Mouse (Mus musculus): ENCODE measurements at regions not wholly inside any gene's neighbourhood (a gene's known extent, or its start where the extent isn't known, plus 50 kb on each side); places are given as distances from the start of the nearest gene placed in this dataset.
"Not testable (repeated sequence)": the region's sequence is repeated elsewhere in the genome, so short reads cannot be mapped to it uniquely, and the experiment has no call there.

- H3K4me3 ChIP-seq (ENCODE audit: insufficient read depth, low read length); H3K27ac ChIP-seq (ENCODE audit: insufficient read depth, low read length); H3K4me1 ChIP-seq (ENCODE audit: control insufficient read depth, insufficient read depth, low read length): not testable (repeated sequence)
Measured at GRCm38 (mm10) chr14:53416955-53417354, 836.9 kb downstream of the Dad1 start.

GRCm38 (mm10) chr14:53407500-53408227 is 846.2 kb downstream of the Dad1 start:
- H3K4me3 ChIP-seq (ENCODE audit: insufficient read depth, low read length); H3K4me1 ChIP-seq (ENCODE audit: control insufficient read depth, insufficient read depth, low read length); H3K27ac ChIP-seq (ENCODE audit: insufficient read depth, low read length): not testable (repeated sequence)

DNA sequence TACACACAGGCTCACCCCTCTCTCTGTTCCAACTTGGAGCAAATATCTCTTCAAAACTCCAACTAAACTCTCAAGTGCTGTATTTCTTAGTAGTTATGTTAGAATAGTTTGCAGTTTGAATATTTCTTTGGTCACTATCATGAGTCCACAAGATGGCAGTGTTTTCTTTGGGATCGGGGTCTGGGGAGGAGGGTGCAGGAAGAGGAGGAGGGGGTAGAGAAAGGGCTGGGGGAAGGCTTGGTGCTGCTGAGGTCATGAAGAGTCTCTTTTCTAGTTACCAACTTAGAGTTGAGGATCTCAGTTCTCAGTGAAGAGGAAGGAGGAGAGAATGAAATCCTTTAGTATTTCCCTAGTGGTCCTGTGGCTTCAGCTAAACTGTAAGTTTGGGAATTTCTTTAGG is 863.6 kb downstream of the Dad1 start:
- H3K4me3 ChIP-seq (ENCODE audit: insufficient read depth, low read length); H3K27ac ChIP-seq (ENCODE audit: insufficient read depth, low read length); H3K4me1 ChIP-seq (ENCODE audit: control insufficient read depth, insufficient read depth, low read length): not testable (repeated sequence)

DNA sequence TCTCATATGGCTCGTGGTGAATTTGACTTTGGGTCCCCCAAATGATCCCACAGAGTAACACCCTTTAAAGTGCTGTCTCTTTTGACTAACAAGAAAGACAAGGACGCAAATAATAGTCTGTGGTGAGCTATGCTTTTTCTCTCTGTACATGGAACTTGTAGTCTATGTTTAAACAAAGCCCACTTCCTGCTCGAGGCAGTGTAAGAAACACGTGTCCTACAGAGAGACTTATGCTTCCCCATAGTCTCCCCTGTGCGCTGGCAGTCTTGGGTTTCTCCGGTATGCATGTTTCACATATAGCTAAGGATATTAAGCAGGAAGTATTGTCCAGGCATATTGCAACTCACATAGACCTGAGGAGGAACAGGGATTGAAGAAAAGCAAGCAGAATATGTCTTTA is 879.0 kb upstream of the Olfr1507 start:
- not testable (repeated sequence) for H3K27ac ChIP-seq (ENCODE audit: insufficient read depth, low read length); H3K4me1 ChIP-seq (ENCODE audit: control insufficient read depth, insufficient read depth, low read length); H3K4me3 ChIP-seq (ENCODE audit: insufficient read depth, low read length)

DNA sequence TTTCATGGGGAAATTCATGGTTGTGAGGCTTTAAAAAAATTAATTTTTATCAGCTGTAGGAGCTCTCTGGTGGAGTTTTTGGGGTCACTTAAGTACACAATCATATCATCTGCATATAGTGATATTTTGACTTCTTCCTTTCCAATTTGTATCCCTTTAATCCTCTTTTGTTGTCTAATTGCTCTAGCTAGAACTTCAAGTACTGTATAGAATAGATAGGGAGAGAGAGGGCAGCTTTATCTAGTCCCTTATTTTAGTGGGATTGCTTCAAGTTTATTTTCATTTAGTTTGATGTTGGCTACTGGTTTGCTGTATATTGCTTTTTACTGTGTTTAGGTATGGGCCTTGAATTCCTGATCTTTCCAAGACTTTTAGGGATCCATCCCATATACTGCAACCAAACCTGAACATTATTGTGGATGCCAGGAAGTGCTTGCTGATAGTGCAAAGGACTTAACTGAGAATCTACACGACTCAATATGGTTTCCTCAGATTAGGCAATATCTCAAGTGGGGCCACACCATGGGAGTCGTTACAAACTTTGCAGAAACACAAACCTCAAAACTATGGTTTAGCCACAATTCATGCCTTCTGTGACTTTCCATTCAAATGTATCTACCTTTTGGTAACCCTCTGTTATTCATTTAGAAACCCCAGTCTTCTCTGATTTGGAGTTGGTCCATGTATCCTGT is 878.4 kb upstream of the Olfr1507 start:
- not testable (repeated sequence) for H3K4me1 ChIP-seq (ENCODE audit: control insufficient read depth, insufficient read depth, low read length); H3K27ac ChIP-seq (ENCODE audit: insufficient read depth, low read length); H3K4me3 ChIP-seq (ENCODE audit: insufficient read depth, low read length)

GRCm38 (mm10) chr14:53369776-53370175 is 874.2 kb upstream of the Olfr1507 start:
- Histone ChIP-seq H3K4me1 (ENCODE audit: control insufficient read depth, insufficient read depth, low read length) (no peaks in the 10 kb centered on the region), H3K27ac (ENCODE audit: insufficient read depth, low read length) (no peak overlapping the region), H3K4me3 (ENCODE audit: insufficient read depth, low read length) (no peak overlapping the region)
- no peak for TF ChIP-seq POLR2A (IDR thresholded peaks at IDR 0.05; ENCODE audit: low read depth, low read length)
- TF ChIP-seq CTCF (IDR thresholded peaks at IDR 0.05; ENCODE audit: borderline replicate concordance, insufficient read depth, low read length) = no peak

DNA sequence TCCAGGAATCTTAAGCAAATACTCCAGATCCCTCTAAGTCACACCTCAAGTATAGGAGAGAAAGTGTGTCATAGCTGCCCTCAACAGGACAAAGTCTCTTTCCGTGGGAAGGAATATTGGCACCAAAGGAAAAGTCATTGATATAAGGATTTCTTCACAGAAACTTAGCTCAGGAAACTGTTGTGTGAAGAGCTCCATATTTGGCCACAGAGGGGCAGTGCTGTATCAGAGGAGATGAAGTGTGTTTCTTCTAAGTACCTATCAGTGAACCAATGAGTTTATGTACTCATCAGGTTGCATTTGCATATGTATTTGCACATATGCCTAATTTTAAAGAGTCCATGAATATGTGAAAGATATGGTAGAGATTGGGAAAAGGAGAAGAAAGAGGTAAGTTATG is 871.9 kb upstream of the Olfr1507 start:
- H3K27ac ChIP-seq (ENCODE audit: insufficient read depth, low read length); H3K4me3 ChIP-seq (ENCODE audit: insufficient read depth, low read length); H3K4me1 ChIP-seq (ENCODE audit: control insufficient read depth, insufficient read depth, low read length): not testable (repeated sequence)

DNA sequence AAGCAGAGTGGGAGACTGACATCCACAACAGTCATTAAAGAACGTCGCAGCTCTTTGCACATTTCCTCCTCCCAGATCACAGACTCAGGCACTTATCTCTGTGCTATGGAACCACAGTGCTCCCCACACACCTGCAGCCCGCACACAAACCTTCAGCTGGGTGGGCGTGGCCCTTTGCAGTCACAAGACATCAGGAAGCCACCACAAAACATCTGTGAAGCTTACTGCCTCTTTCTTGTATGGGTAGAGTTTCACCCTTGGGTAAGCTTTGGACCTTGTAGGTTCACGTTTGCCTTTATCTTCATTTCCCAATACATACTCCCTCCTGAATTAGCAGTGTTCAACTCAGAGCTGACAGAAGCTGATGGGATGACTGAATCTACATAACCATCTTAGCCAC is 868.4 kb upstream of the Olfr1507 start:
- not testable (repeated sequence) for H3K4me3 ChIP-seq (ENCODE audit: insufficient read depth, low read length); H3K4me1 ChIP-seq (ENCODE audit: control insufficient read depth, insufficient read depth, low read length); H3K27ac ChIP-seq (ENCODE audit: insufficient read depth, low read length)

DNA sequence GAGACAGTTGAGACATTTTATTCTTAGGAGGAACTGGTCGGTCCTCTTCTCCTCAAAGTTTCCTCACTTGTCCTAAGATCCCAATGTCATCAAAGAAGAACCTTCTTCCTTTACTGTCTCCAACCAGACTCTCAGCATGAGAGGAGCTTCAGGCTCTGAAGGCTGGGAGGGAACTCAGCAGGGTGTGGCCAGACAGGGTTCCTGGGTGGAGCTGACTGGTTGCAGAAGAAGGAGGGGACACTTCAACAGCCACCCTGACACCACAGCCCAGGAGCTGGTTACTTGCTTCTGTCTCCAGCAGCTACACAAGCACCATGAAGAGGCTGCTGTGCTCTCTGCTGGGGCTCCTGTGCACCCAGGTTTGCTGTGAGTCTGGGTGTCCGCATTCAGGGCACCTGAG is 866.5 kb upstream of the Olfr1507 start:
- not testable (repeated sequence) for H3K4me3 ChIP-seq (ENCODE audit: insufficient read depth, low read length); H3K27ac ChIP-seq (ENCODE audit: insufficient read depth, low read length); H3K4me1 ChIP-seq (ENCODE audit: control insufficient read depth, insufficient read depth, low read length)

DNA sequence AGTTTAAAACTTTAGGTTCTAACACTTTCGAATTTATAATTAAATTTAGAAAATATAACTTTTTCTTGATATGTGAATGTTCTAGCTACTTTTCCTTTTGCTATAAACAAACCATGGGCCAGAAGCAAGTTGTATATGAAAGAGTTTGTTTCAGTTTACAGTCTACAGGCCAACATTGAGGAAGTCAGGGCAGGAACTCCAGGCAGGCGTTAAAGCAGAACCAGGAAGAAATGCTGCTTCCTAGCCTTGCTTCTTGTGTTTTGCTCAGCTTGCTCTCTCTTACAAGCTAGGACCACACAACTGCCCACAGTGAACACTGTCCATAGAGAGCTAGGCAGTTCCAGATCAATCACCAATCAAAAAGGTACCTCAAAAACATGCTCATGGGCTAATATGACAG is 861.9 kb upstream of the Olfr1507 start:
- not testable (repeated sequence) for H3K27ac ChIP-seq (ENCODE audit: insufficient read depth, low read length); H3K4me3 ChIP-seq (ENCODE audit: insufficient read depth, low read length); H3K4me1 ChIP-seq (ENCODE audit: control insufficient read depth, insufficient read depth, low read length)

- not testable (repeated sequence) for H3K27ac ChIP-seq (ENCODE audit: insufficient read depth, low read length); H3K4me1 ChIP-seq (ENCODE audit: control insufficient read depth, insufficient read depth, low read length); H3K4me3 ChIP-seq (ENCODE audit: insufficient read depth, low read length)
Measured at GRCm38 (mm10) chr14:53356783-53357182, 861.2 kb upstream of the Olfr1507 start.

- not testable (repeated sequence) for H3K4me1 ChIP-seq (ENCODE audit: control insufficient read depth, insufficient read depth, low read length); H3K27ac ChIP-seq (ENCODE audit: insufficient read depth, low read length); H3K4me3 ChIP-seq (ENCODE audit: insufficient read depth, low read length)
Measured at GRCm38 (mm10) chr14:53351457-53351856, 855.9 kb upstream of the Olfr1507 start.

DNA sequence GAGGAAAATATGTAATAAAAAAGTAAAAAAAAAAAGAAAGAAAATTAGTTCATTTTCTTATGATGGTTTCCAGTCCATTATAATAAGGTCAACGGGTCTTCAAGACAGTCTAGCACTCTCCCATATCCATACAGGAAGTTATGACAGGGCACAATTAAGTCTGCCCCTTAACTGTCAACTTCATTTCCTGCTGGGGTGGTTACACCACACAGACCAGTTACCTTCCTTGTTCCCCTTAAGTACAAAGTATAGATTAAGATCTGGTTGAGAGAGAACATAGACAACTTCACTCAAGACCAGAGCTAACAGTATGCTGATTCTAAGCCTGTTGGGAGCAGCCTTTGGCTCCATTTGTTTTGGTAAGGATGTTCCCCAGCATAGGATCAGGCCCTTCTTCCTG is 855.2 kb upstream of the Olfr1507 start:
- not testable (repeated sequence) for H3K27ac ChIP-seq (ENCODE audit: insufficient read depth, low read length); H3K4me1 ChIP-seq (ENCODE audit: control insufficient read depth, insufficient read depth, low read length); H3K4me3 ChIP-seq (ENCODE audit: insufficient read depth, low read length)

DNA sequence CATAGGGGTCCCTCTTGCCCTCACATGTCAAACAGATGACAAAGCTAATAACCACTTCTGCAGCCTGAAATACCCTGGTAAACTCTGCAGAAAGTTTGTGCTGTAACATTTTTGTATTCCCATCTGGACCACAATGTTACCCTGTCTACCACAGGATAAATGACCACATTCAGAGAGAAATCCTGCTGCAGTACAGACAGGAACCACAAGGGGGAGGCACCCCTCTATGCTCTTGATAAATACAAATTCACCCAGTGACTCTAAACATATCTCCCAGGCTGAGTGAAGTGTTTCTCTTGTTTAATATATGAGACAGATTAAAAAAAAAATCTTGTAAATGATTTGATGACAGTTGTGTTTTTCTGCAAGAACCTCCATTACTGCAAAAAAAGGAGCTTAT is 853.6 kb upstream of the Olfr1507 start:
- not testable (repeated sequence) for H3K27ac ChIP-seq (ENCODE audit: insufficient read depth, low read length); H3K4me1 ChIP-seq (ENCODE audit: control insufficient read depth, insufficient read depth, low read length); H3K4me3 ChIP-seq (ENCODE audit: insufficient read depth, low read length)

- not testable (repeated sequence) for H3K27ac ChIP-seq (ENCODE audit: insufficient read depth, low read length); H3K4me3 ChIP-seq (ENCODE audit: insufficient read depth, low read length); H3K4me1 ChIP-seq (ENCODE audit: control insufficient read depth, insufficient read depth, low read length)
Measured at GRCm38 (mm10) chr14:53345568-53345967, 850.0 kb upstream of the Olfr1507 start.

- H3K27ac ChIP-seq (ENCODE audit: insufficient read depth, low read length); H3K4me1 ChIP-seq (ENCODE audit: control insufficient read depth, insufficient read depth, low read length); H3K4me3 ChIP-seq (ENCODE audit: insufficient read depth, low read length): not testable (repeated sequence)
Measured at GRCm38 (mm10) chr14:53343849-53344248, 848.3 kb upstream of the Olfr1507 start.
